Mouse (Mus musculus) cerebellum, adult 11-12 months (tissue): ENCODE measurements at regions not wholly inside any gene's neighbourhood (a gene's known extent, or its start where the extent isn't known, plus 50 kb on each side); places are given as distances from the start of the nearest gene placed in this dataset.

Experiments
- DNase-seq: peaks from one replicate; pipeline ENCODE4 v3.0.0; 2022

- no peak for DNase-seq
These were observed 560.0 kb upstream of the B3galt2 start for GRCm38 (mm10) chr1:143080441-143080840.

GRCm38 (mm10) chr1:143096904-143097303 lies 543.6 kb upstream of the B3galt2 start:
- no peak for DNase-seq

GRCm38 (mm10) chr1:143098307-143098706 lies 542.2 kb upstream of the B3galt2 start:
- no peak for DNase-seq

- no peak for DNase-seq
These were observed 518.3 kb upstream of the B3galt2 start for GRCm38 (mm10) chr1:143122185-143122584.

- no peak for DNase-seq
These were observed 510.2 kb upstream of the B3galt2 start for GRCm38 (mm10) chr1:143130257-143130656.

GRCm38 (mm10) chr1:143132806-143133205 lies 507.7 kb upstream of the B3galt2 start:
- DNase-seq, result no peak

- no peak for DNase-seq
These were observed 495.1 kb upstream of the B3galt2 start for GRCm38 (mm10) chr1:143145111-143145984.

GRCm38 (mm10) chr1:143171286-143171685 lies 469.2 kb upstream of the B3galt2 start:
- peak; percentile 5 for DNase-seq

GRCm38 (mm10) chr1:143173836-143174235 lies 466.6 kb upstream of the B3galt2 start:
- DNase-seq, result peak; percentile 4

GRCm38 (mm10) chr1:143192167-143192793 lies 448.2 kb upstream of the B3galt2 start:
- DNase-seq, result no peak

GRCm38 (mm10) chr1:143200213-143200889 lies 440.1 kb upstream of the B3galt2 start:
- DNase-seq, result peak; percentile 84

- DNase-seq, result no peak
These were observed 439.5 kb upstream of the B3galt2 start for GRCm38 (mm10) chr1:143200971-143201370.

- DNase-seq, result no peak
These were observed 438.3 kb upstream of the B3galt2 start for GRCm38 (mm10) chr1:143202182-143202581.

GRCm38 (mm10) chr1:143204070-143204469 lies 436.4 kb upstream of the B3galt2 start:
- no peak for DNase-seq

GRCm38 (mm10) chr1:143206995-143207394 lies 433.5 kb upstream of the B3galt2 start:
- DNase-seq, result no peak

GRCm38 (mm10) chr1:143207399-143208065 lies 432.9 kb upstream of the B3galt2 start:
- DNase-seq, result no peak

- DNase-seq, result no peak
These were observed 423.1 kb upstream of the B3galt2 start for GRCm38 (mm10) chr1:143217401-143217800.

GRCm38 (mm10) chr1:143231969-143232368 lies 408.5 kb upstream of the B3galt2 start:
- no peak for DNase-seq

GRCm38 (mm10) chr1:143258470-143259215 lies 381.8 kb upstream of the B3galt2 start:
- DNase-seq, result no peak

GRCm38 (mm10) chr1:143263263-143264038 lies 377.0 kb upstream of the B3galt2 start:
- no peak for DNase-seq

- no peak for DNase-seq
These were observed 375.2 kb upstream of the B3galt2 start for GRCm38 (mm10) chr1:143265216-143265615.
